Mouse (Mus musculus): ENCODE data around the gene Ces1e.

- TF ChIP-seq CTCF (IDR thresholded peaks at IDR 0.05) (no peak), EP300 (IDR thresholded peaks at IDR 0.05) (no peak)
Observed at GRCm38 (mm10) chr8:93176593-93176992, 52.8 kb downstream of the Ces1e start.
